Mouse (Mus musculus) layer of hippocampus, adult 9-11 months (tissue): ENCODE measurements around the gene Pir.
A peak's percentile ranks its signal among the peaks of the same experiment; 100 is the strongest.

Source experiments
- DNase-seq: peaks from one replicate; pipeline ENCODE4 v3.0.0; 2022

The Pir gene

GRCm38 (mm10) chrX:164345359-164345938, 76.3 kb downstream of the Pir start:
- DNase-seq: no peak

DNA sequence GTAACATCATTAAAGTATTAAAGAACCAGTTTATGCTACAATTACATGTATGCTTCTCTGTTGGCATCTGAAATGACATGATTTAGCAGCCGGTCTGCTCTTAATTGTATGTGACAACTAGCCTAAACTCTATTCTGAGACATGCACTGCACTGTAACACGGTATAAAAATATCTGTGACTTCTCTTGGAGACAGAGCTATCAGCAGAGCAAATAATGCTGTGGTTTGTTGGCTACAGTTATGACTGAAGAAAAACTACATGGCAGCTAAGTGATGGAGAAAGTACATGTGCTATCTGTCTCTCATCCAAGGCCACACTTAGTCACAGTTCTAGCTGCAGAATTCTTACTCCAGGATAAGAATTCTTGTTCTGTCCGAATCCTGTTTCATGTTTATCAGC, 79.8 kb downstream of the Pir start:
- DNase-seq: no peak

DNA sequence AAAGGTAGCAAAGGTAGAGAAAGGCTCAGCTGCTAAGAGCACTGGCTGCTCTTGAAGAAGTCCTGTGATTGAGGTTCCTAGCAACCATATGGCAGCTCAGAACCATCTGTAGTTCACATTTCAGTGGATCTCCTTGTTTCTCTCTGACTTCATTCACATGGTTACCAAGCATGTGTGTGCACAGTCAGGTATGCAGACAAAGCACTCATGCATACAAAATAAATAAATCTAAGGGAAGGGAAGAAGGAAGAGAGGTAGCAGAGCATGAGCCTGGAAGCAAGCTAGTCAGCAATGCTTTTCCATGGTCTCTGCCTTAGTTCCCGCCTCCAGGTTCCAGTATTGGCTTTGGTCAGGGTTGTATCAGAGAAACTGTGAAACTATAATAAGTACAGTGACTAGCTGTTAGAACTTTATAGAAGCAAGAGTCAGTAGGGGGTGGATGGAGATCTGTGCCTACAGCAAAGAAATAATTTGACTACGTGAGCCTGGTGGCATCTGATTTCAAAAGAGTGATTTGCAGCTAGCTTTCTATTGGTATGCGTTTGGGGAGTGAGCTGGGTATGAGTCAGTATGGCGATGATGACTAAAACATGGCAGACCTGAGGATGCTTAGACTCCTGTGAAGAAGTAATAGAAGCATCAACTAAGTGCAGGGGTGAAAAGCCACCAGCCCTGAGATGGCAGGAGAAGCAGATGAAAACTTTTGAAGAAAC, 96.1 kb downstream of the Pir start:
- no peak for DNase-seq

DNA sequence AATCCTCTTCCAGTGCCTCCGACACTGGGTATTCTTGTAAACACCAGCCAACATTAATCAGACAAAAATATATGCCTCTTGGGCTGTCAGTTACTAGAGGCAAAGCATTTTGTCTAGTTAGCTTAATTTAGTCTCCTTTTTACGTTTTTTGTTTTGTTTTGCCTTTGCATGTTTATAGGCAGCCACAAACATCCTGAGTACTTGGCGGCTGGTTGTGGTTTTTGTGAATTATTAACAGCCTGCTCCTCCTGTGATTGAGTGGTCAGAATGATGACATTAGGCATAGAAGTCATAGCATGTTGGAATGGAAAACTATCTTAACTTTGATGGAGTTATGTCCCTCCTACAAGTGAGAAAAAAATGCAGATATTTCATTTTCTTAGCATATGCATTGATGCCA, 101.4 kb downstream of the Pir start:
- DNase-seq: no peak

- DNase-seq: peak; percentile 44
Observed at GRCm38 (mm10) chrX:164373081-164373480, 103.9 kb downstream of the Pir start, which contains the start of gene Vegfd. Gene Vegfd, plus strand, starts transcription at chrX:164373378.

DNA sequence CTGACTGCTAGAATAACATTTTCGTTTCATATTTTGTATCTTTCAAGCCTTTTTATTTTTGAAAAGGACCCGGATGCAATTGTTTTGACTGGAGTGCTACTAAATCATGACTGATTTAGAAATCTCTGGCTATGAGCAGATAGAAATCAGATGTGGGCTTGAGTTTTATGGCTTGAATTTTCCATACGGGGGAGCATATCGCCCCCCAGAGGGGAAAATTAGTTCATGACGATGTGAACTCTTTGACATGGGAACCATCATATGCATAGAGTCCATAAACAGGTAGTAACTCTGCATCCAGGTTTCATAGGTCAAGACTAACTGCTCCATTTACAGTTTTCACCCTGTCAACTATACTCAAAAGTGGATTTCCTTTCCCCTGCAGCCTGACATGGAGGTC, 105.4 kb downstream of the Pir start:
- no peak for DNase-seq

DNA sequence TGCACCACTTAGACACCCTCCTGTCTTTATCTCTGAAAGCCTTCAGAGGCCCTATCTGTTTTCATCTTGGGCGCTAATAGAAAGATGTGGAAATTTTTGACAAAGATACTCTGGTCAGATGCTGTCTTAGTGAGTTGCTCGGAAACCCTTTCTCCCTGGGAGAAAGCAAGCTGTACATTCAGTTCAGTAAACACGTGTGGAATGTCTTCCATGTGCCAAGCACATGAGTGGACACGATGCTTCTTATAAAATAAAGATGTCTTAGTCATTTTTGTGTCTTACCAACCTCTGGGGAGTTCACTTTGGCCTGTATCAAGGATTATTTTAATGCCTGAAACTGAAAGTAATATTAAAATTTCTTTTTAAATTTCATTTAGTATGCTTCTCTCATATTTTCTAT, 110.5 kb downstream of the Pir start:
- DNase-seq: no peak

DNA sequence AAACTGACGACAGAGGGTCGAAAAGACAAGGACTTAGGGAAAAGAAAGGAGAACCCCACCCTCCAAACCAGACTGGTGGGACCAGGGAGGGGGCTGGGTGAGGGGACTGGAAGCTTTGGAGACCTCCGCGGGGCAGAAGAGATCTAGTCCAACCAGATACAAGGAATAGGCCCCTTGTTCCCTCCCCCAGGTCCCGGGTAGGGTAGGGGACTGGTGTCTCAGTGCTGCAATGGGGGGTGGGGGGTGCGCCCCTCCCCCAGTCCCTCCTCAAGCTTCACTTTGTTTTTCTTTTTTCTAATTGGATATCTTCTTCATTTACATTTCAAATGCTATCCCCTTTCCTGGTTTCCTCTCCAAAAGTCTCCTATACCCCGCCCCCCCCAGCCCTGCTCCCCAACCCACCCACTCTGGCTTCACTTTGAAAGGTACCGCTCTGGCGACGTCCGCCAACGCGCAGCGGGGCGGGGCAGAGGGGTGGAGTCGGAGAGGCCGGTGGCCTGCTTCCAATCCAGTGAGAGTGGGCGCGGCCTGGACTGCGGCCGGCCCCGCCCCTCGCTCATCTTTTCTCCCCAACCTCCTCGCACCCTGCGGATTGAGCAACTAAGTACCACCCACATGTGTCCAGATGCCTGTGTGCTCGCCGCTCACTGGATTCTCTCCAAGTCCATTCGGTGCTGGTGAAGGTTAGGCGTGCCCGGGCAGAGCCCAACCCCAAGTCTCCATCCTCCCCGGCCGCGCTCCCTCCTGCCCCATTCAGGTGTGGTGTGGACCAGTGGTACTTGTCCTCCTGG, 112.6 kb downstream of the Pir start:
- DNase-seq: peak; percentile 66

DNA sequence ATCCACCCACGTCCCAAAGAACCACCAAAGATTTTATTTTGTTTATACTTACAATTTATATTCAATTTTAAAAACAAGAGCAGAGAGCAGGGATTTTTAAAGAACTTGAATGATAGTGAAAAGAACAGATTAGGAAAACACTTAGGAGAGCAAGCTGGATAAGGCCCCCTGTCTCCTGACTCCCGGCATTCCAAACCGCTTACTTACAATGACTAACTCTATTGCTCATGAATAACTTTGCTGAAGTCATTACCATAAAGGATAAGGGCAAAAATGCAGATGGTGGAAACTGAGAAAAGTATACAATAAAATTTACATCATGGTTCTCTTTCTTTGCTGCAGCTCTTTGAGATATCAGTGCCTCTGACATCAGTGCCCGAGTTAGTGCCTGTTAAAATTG, 124.9 kb downstream of the Pir start:
- no peak for DNase-seq

DNA sequence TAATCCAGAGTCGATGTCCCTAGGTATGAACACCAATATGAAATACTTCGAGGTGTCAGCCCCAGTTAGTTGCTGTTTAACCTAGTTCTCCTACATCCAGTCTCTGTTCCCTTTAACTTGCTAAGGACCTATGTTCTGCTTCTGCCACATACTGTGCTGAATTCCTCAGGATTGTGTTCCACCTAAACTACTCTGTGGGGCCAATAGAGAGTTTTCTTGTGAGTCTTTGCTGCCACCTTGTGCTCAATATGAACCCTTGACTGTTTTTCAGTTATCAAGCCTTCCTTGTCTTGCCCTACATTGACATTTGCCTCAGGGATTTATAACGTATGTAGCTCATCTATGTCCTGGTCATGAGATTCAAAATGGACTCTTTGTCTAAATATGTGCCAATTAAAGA, 129.3 kb downstream of the Pir start:
- peak; percentile 4 for DNase-seq

DNA sequence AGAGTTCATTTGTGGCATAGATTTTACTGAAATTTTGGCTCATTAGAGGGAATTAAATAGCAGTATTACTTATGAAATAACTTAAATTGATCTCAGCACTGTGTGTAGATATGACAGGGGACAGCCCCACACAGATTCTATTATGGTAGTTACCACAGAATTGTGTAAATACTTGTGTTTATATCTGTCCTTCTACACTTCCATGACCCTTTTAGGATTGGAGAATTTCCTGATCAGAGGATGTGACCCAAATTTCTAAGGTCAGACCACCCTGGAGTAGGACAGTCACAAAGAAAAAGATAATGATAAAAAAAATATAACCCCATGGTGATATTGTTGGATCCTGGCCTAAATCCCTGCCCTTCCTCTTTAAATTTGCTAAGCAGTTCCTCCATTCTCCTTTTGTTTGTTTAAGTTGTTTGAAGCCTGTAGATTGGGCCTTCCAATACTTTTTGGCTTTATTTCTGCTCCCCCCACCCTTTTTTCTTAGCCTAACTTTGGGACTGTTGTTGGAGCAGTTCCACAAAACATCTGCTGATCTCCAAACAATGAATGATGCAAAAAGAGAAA, 136.0 kb downstream of the Pir start:
- DNase-seq: no peak

DNA sequence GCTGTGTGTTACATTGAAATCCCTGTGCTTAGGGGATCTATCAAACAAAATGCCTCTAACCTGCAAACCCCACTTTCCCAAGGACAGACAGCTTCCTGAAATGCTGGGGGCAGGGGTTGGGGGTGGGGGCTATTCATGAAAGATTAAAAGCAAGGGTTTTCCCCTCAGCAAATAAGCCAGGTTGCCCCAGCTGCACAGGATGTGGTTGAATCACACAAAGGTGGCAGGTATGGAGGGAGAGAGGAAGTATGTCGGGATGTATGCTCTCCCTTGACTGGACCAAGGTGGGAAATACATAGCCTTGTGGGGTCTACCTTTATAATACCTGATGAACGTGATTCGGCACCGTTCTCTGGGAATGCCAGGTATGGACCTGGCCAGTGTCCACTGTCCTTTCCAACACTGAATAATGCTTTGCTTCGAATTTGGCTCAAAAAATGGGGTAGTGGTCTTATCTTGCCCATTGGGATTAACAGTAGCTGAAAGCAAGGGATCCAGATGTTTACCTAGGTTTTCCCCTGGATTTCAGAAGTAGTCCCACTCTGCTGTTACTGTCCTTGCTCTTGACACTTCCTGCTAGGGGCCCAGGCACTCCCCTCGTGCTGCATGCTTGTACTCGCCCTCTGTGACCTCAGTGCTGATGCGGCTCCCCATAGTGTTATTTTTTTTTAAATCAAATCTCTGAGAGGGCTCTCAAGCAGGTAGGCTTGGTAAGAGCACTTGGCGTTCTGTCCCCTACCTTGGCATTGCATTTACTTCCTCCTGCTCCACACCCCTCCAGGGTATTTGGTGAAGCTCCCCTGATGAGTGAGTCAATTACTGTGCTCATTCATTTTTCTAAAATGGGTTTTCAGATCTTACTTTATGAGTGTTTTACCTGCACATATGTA, 137.2 kb downstream of the Pir start:
- no peak for DNase-seq

DNA sequence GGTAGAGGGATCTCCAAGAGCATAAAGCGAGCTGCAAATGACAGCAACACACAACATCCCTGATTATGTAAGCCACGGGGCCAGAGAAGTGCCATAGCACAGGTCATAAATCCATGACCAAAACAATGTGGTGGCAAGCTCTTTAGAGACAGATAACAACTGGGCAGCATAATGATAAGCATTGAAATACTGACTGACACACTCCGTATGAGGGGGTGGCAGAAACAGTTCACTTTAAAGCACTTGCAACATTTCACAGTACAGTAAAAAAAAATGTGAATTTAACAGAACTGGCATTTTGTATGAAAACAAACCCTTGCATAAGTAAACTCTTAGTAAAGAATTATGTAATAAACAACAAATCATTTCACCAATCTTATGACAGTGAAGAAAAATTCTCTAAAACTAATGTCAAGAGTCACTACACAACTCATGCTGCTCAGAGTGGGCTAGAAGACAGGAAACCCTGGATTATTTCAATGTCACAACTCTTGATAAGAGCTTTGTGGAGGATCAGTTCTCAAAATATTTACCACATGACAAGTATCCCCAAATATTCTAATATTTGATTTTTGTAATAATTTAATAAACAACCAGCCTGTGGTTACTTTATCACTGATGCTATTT, 139.2 kb downstream of the Pir start:
- DNase-seq: no peak

DNA sequence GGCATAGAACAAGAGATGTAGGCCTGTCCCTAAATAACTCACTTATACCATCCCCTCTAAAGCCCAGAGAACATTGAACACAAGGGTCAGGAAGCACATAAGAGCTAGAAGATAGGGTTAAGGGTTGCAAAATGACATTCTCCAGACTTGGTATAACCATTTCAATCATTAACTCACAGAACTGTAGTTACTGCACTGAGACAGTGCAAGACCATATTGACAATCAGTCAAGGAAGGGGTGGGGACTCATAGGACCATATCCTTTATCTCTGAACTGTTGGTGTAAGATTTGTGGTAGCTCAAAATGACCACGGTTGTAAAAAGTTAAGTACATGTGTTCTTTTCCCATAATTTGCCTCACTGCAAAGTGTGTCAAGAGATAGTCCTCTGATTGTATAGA, 141.4 kb downstream of the Pir start:
- DNase-seq: no peak

- DNase-seq: no peak
Observed at GRCm38 (mm10) chrX:164416803-164417202, 147.6 kb downstream of the Pir start.

GRCm38 (mm10) chrX:164418008-164418407, 148.8 kb downstream of the Pir start:
- no peak for DNase-seq

DNA sequence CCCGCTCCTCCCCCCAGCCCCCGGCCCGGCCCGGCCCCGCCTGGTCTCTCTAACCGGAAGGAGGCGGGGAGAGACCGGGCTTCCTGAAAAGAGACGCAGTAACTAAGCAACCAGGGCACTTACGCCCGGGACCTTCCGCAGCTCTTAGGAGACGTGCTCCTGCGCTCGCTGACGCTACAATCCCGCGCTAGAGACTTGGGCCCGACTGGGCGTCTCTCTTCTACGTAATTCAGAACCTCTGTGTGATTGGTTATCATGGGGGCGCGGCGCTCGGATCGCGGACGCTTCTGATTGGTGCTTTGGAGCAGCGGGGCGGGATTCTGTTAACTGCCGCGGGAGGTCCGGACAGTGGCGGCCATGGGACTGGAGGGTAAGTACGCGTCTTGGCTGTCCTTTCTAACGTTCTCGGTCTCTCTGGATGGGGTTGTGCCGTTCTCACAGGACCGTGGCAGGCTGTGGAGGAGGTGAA, 150.3 kb downstream of the Pir start, which contains the start of gene Piga:
TSS of gene Piga (plus strand) at position 317 of the 469 bp plus-strand sequence.
- DNase-seq: peak; percentile 97

DNA sequence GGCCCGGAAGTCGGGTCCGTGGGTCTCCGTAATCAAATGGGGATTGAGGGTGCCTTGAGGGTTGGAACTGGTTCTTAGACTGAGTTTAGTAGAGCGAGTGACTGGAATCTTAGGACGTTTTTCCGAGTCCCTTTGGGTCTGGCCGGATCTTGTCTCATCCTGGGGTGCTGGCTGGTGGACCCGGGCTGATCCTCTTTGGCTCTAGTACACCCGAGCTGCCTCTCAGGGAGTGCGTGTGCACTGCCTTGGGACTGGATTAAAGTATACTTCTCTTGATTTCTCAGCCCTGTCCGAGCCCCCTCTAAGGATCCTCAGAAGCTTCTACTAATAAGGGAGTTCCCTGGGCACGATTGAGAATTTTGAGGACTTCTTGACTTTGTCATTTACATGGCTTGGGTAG, 150.8 kb downstream of the Pir start:
- DNase-seq: no peak

DNA sequence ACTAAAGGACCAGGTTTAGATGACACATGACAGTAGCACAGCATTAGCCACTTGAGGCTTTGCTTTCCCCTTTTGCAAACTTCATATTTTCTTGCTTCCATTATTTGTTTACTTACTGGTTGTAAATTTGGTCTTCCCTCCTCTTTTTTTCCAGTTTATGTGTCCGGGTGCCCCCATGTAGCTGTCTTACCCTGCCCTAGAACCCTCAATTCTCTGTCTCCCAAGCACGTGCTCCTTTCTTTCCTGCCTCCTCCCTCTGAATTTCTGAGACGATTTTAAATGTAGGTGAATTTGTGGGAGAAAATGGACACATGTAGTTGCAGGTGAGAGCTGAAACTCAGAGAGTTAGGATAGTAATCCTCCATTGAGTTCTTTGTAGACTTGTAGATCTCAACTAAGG, 151.3 kb downstream of the Pir start:
- DNase-seq: no peak
